9 mouse cellular contexts compared by ENCODE assay signal in genomic region chr4:129555862-129556531, GRCm38 (mm10). TPM values are rescaled to one million over a fixed set of nuclear protein-coding genes. Genes with fewer than 3 reads are reported as not detected.
DNase-seq lines count a peak whose midpoint lies in the region; ATAC-seq and TF ChIP-seq lines count a peak whose summit lies in the region.
"Had no signal": no experiment of that assay in that cellular context is flagged by ENCODE, and none has a peak within 500 bp of the region (broad histone marks: within the 10 kb centered on the region; RNA-seq: fewer than 3 reads in every experiment).

No protein-coding gene starts in this region.

- H3K9me3 ChIP-seq in heart, embryonic 15.5 days (replicated peaks) = no peaks in the 10 kb centered on the region
- no peaks in the 10 kb centered on the region for H3K9me3 ChIP-seq in liver, embryonic 11.5 days (ENCODE audit: control insufficient read depth, low read length)

- no peak overlapping the region for H3K27ac ChIP-seq in thymus, adult 2 months (ENCODE audit: control insufficient read depth, insufficient read depth, low read length)
- peak overlapping the region; percentile 68; the same call in 1 of the 2 replicates for H3K27ac ChIP-seq in heart, embryonic 15.5 days
- H3K27ac ChIP-seq in liver, embryonic 11.5 days (ENCODE audit: low read depth, low read length) = no peak overlapping the region

- H3K4me2 ChIP-seq in heart, embryonic 15.5 days = peak overlapping the region; percentile 81
- peak overlapping the region; percentile 78 for H3K4me2 ChIP-seq in liver, embryonic 11.5 days

- TF ChIP-seq POLR2A in thymus, adult 2 months (IDR thresholded peaks at IDR 0.05; ENCODE audit: control insufficient read depth, extremely low read depth, insufficient read depth, low read length, poor library complexity) = no peak

- DNase-seq in heart, adult 11 months = peak; percentile 92
- no peak for DNase-seq in heart, adult 8-10 months (ENCODE audit: low spot score)
- no peak for DNase-seq in thymus, adult 2 months
- no peak for DNase-seq in thymus, postnatal 0 days (ENCODE audit: low spot score)
- no peak for DNase-seq in liver, embryonic 11.5 days (ENCODE audit: low spot score)
- DNase-seq in ovary, postnatal 14 days (ENCODE audit: low spot score) = peak; percentile 18
- DNase-seq in cerebellum, postnatal 25 days = no peak

- peak overlapping the region; percentile 35 for H3K9ac ChIP-seq in heart, embryonic 15.5 days
- H3K9ac ChIP-seq in liver, embryonic 11.5 days (ENCODE audit: low read depth, low read length) = peak overlapping the region; percentile 0

- no peak for TF ChIP-seq CTCF in thymus, adult 2 months (IDR thresholded peaks at IDR 0.05; ENCODE audit: borderline replicate concordance, control insufficient read depth, extremely low read depth, insufficient read depth, low read length, poor library complexity)

- no peaks in the 10 kb centered on the region for H3K27me3 ChIP-seq in thymus, adult 2 months (ENCODE audit: control insufficient read depth, insufficient read depth, low read length)
- no peaks in the 10 kb centered on the region for H3K27me3 ChIP-seq in heart, embryonic 15.5 days
- 0 out of 2 replicates have a peak, but pooled peaks cover 3% of the 10 kb centered on the region for H3K27me3 ChIP-seq in liver, embryonic 11.5 days (replicated peaks; ENCODE audit: control insufficient read depth, insufficient read depth, low read length)
- H3K27me3 ChIP-seq: Patski had no signal

- 19% methylated on average over 24 of the region's 24 CpGs for WGBS in thymus, adult 2 months
- 1% methylated on average over 24 of the region's 24 CpGs for WGBS in heart, embryonic 15.5 days
- under 1% methylated on average over 24 of the region's 24 CpGs for WGBS in liver, embryonic 11.5 days

- peak overlapping the region; percentile 87 for H3K4me3 ChIP-seq in thymus, adult 2 months (ENCODE audit: control insufficient read depth, insufficient read depth, low read length)
- H3K4me3 ChIP-seq in heart, embryonic 15.5 days = peak overlapping the region; percentile 58
- H3K4me3 ChIP-seq in liver, embryonic 11.5 days (ENCODE audit: low read depth, low read length) = peak overlapping the region; percentile 39

- H3K36me3 ChIP-seq in thymus, adult 2 months (ENCODE audit: control insufficient read depth, insufficient read depth, low read length) = peaks cover 56% of the 10 kb centered on the region
- no peaks in the 10 kb centered on the region for H3K36me3 ChIP-seq in heart, embryonic 15.5 days
- H3K36me3 ChIP-seq in liver, embryonic 11.5 days (ENCODE audit: control insufficient read depth, insufficient read depth, low read length) = no peaks in the 10 kb centered on the region

- H3K4me1 ChIP-seq in thymus, adult 2 months (replicated peaks; ENCODE audit: control insufficient read depth, insufficient read depth, low read length) = peaks cover 30% of the 10 kb centered on the region
- H3K4me1 ChIP-seq in heart, embryonic 15.5 days (replicated peaks) = peaks cover 17% of the 10 kb centered on the region
- H3K4me1 ChIP-seq in liver, embryonic 11.5 days (replicated peaks; ENCODE audit: control insufficient read depth, insufficient read depth, low read length) = peaks cover 14% of the 10 kb centered on the region

- peak; percentile 17; the same call in 1 of the 2 replicates for ATAC-seq in heart, embryonic 15.5 days (replicated peaks; ENCODE audit: insufficient number of reproducible peaks, insufficient read depth, low FRiP score, low read depth)
- peak; percentile 28; the same call in 1 of the 2 replicates for ATAC-seq in liver, embryonic 11.5 days (replicated peaks; ENCODE audit: low FRiP score)
- ATAC-seq: Patski had no signal

RNA-seq across cellular contexts. Expression of gene Hdac1, which starts 13.5 kb away (rescaled TPM):
- 10 to 100 TPM; 11.4 to 15.0 (median 12.8) TPM for total RNA-seq in heart, adult 8-10 months (2022)
- polyA plus RNA-seq in thymus, adult 2 months (2012; rRNA removed) = 198 and 201 TPM in 2 replicates
- polyA plus RNA-seq in thymus, postnatal 0 days (2015; fragmentation: Nextera tagmentation; extraction: Ambion mirVana) = 310 and 317 TPM in 2 replicates
- 99.9 and 134 TPM in 2 replicates for polyA plus RNA-seq in heart, embryonic 15.5 days (2015; fragmentation: Nextera tagmentation; extraction: Ambion mirVana)
- polyA plus RNA-seq in liver, embryonic 11.5 days (2014; fragmentation: Nextera tagmentation; extraction: Ambion mirVana) = 215 and 223 TPM in 2 replicates

RNA-seq across cellular contexts. Expression of gene Lck, which starts 17.4 kb away (rescaled TPM):
- 1 to 10 TPM in 1 of 4 experiments, under 1 TPM in 2, not detected in 1; 0.14 to 1.3 (median 0.53) TPM for total RNA-seq in heart, adult 8-10 months (2022)
- 1,584 and 1,845 TPM in 2 replicates for polyA plus RNA-seq in thymus, adult 2 months (2012; rRNA removed)
- polyA plus RNA-seq in thymus, postnatal 0 days (2015; fragmentation: Nextera tagmentation; extraction: Ambion mirVana) = 1,471 and 1,532 TPM in 2 replicates
- polyA plus RNA-seq in heart, embryonic 15.5 days (2015; fragmentation: Nextera tagmentation; extraction: Ambion mirVana) = 6.8 and 62.1 TPM in 2 replicates
- polyA plus RNA-seq in liver, embryonic 11.5 days (2014; fragmentation: Nextera tagmentation; extraction: Ambion mirVana) = 5.5 and 6.0 TPM in 2 replicates

RNA-seq across cellular contexts. Expression of gene Fam167b, which starts 22.4 kb away (rescaled TPM):
- under 1 TPM in 2 of 4 experiments, not detected in 2; 0.35 to 0.55 TPM for total RNA-seq in heart, adult 8-10 months (2022)
- polyA plus RNA-seq in thymus, adult 2 months (2012; rRNA removed) = 2.6 and 3.0 TPM in 2 replicates
- polyA plus RNA-seq in thymus, postnatal 0 days (2015; fragmentation: Nextera tagmentation; extraction: Ambion mirVana) = 2.6 and 3.7 TPM in 2 replicates
- polyA plus RNA-seq in heart, embryonic 15.5 days (2015; fragmentation: Nextera tagmentation; extraction: Ambion mirVana) = 4.4 and 5.0 TPM in 2 replicates
- polyA plus RNA-seq in liver, embryonic 11.5 days (2014; fragmentation: Nextera tagmentation; extraction: Ambion mirVana) = 9.2 and 9.3 TPM in 2 replicates
- polyA plus RNA-seq: Patski had no signal

RNA-seq across cellular contexts. Expression of gene Marcksl1, which starts 42.6 kb away (rescaled TPM):
- total RNA-seq in heart, adult 8-10 months (2022) = 1 to 10 TPM; 2.3 to 3.3 (median 3.2) TPM
- 152 and 190 TPM in 2 replicates for polyA plus RNA-seq in thymus, adult 2 months (2012; rRNA removed)
- polyA plus RNA-seq in thymus, postnatal 0 days (2015; fragmentation: Nextera tagmentation; extraction: Ambion mirVana) = 382 and 399 TPM in 2 replicates
- polyA plus RNA-seq in heart, embryonic 15.5 days (2015; fragmentation: Nextera tagmentation; extraction: Ambion mirVana) = 283 and 352 TPM in 2 replicates
- polyA plus RNA-seq in liver, embryonic 11.5 days (2014; fragmentation: Nextera tagmentation; extraction: Ambion mirVana) = 388 and 395 TPM in 2 replicates

RNA-seq across cellular contexts. Expression of gene Eif3i, which starts 44.5 kb away (rescaled TPM):
- 100 to 1,000 TPM; 118 to 136 (median 130) TPM for total RNA-seq in heart, adult 8-10 months (2022)
- 331 and 350 TPM in 2 replicates for polyA plus RNA-seq in thymus, adult 2 months (2012; rRNA removed)
- polyA plus RNA-seq in thymus, postnatal 0 days (2015; fragmentation: Nextera tagmentation; extraction: Ambion mirVana) = 325 and 333 TPM in 2 replicates
- polyA plus RNA-seq in heart, embryonic 15.5 days (2015; fragmentation: Nextera tagmentation; extraction: Ambion mirVana) = 151 and 175 TPM in 2 replicates
- 329 and 341 TPM in 2 replicates for polyA plus RNA-seq in liver, embryonic 11.5 days (2014; fragmentation: Nextera tagmentation; extraction: Ambion mirVana)

Comparison
In these comparisons a context has a peak if more than half of its experiments do, and no peak if none do; other contexts are left out.
1. DNase-seq: peak in heart, adult 11 months (single experiment) and ovary, postnatal 14 days (single experiment); none in heart, adult 8-10 months (single experiment), thymus, adult 2 months (single experiment), thymus, postnatal 0 days (single experiment), liver, embryonic 11.5 days (single experiment) and cerebellum, postnatal 25 days (0 of 2).
2. RNA of gene Lck, which starts 17.4 kb away (polyA plus RNA-seq): 1,584 to 1,845 TPM in thymus, adult 2 months and 1,471 to 1,532 TPM in thymus, postnatal 0 days; 6.8 to 62.1 TPM in heart, embryonic 15.5 days and 5.5 to 6.0 TPM in liver, embryonic 11.5 days; every median in the first group is over 10 times any median in the second.
3. Peak in every context shown above with its lines, with median percentiles within 50 percentile points of each other: H3K4me3 ChIP-seq.